Mouse (Mus musculus) forebrain, postnatal 0 days (tissue): Measurements from ENCODE around the gene Nr3c2. TPM values are rescaled to one million over a fixed set of nuclear protein-coding genes. Genes with fewer than 3 reads are reported as not detected.

Source experiments
- ATAC-seq: fragments of 200-750 bp; cut with Nextera tagmentation; 2 replicates; pipeline ENCODE4 v1.8.0; 2017; ENCODE audit warnings: mild to moderate bottlenecking, moderate library complexity
- DNase-seq: peaks from one replicate; pipeline ENCODE4 v3.0.0-alpha.2; 2015
- H3K27ac ChIP-seq: fragments of 300-500 bp; sonication (generic); 2 replicates; pipeline ENCODE4 v1.5.1; 2014; ENCODE audit warnings: low read depth, mild to moderate bottlenecking, antibody characterized with exemption, low read length, moderate library complexity, mixed read lengths
- H3K27me3 ChIP-seq: fragments of 300-500 bp; sonication (generic); 2 replicates; pipeline ENCODE4 v1.6.1; 2014; ENCODE audit warnings: mild to moderate bottlenecking, low read length, mixed read lengths; ENCODE audit not compliant: insufficient read depth
- H3K36me3 ChIP-seq: fragments of 300-500 bp; sonication (generic); 2 replicates; pipeline ENCODE4 v1.6.1; 2014; ENCODE audit warnings: mild to moderate bottlenecking, moderate library complexity; ENCODE audit not compliant: insufficient read depth
- H3K4me1 ChIP-seq: fragments of 300-500 bp; sonication (generic); 2 replicates; pipeline ENCODE4 v1.6.1; 2014; ENCODE audit warnings: antibody characterized with exemption; ENCODE audit not compliant: insufficient read depth
- H3K4me2 ChIP-seq: fragments of 300-500 bp; sonication (generic); 2 replicates; pipeline ENCODE4 v1.6.1; 2014; ENCODE audit warnings: low read depth, mild to moderate bottlenecking, moderate library complexity
- H3K4me3 ChIP-seq: fragments of 300-500 bp; sonication (generic); 2 replicates; pipeline ENCODE4 v1.5.1; 2014; ENCODE audit warnings: low read depth, low read length, mixed read lengths
- H3K9ac ChIP-seq: fragments of 300-500 bp; sonication (generic); 2 replicates; pipeline ENCODE4 v1.6.1; 2014; ENCODE audit warnings: mild to moderate bottlenecking
- H3K9me3 ChIP-seq: fragments of 300-500 bp; sonication (generic); 2 replicates; pipeline ENCODE4 v1.6.1; 2016; ENCODE audit warnings: low read length
- CTCF ChIP-seq: sonication (generic); IDR thresholded peaks from 2 replicates; pipeline ENCODE4 v1.5.1; 2016; ENCODE audit warnings: antibody characterized with exemption, control low read depth, low read depth
- WGBS: fragments of 180-500 bp; shearing (Covaris S2); extraction: QIAGEN DNeasy Blood & Tissue Kit; methylation state at CpG from one replicate; pipeline ENCODE4 v1.1.7; 2014; 5-methylcytosine and 5-hydroxymethylcytosine counted together
- polyA plus RNA-seq: library from polyadenylated mRNA; unstranded; fragments of >200 nt; fragmentation: Nextera tagmentation; extraction: Ambion mirVana; gene quantifications from 2 replicates; pipeline ENCODE4 v1.2.1, GENCODE M21; 2015
- total RNA-seq: library from RNA; depleted of rRNA; stranded (reverse); fragments of >200 nt; gene quantifications from 2 replicates; pipeline ENCODE4 v1.2.3, GENCODE M21; 2014; rRNA removed

Nr3c2 gene
- total RNA-seq (8.0 and 13.4 TPM in 2 replicates), polyA plus RNA-seq (6.4 and 10.4 TPM in 2 replicates)

DNA sequence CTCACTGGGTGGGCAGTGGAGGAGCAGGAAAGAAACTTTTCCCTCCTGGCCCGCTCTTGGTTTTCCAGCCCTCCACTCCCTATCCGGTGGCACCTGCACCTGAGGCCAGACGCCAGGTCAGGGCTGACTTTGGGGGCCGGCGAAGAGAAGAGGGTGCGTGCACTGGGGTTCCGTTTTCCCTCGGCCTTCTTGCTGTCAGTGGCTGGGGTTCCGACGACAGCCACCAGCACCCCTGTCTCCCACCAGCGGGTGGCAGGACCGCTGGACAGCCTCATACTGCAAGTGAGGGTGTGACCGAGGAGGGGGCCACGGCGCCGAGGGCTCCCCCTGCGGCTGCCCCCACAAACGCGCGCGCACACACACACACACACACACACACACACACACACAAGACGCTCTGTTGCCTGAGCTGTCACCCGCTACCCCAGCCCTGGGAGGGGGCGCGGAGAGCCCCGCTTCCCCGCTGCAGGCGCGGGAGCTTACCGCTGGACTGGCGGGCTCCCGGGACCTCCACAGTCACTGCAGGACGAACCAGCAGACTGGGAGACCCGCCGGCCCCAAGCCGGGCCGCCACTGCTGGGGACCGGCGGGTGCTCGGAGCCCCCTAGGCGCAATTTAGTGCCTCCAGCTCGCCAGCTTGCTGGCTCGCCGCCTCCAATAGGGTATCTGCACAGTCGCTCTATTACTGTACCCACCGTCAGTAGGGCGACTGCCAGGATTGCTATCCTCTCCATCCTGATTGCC is at the start of gene Nr3c2:
Gene Nr3c2, plus strand, starts transcription at position 32 of the 744 bp plus-strand sequence.
- H3K4me1 ChIP-seq: 0 out of 2 replicates have a peak, but pooled peaks cover 3% of the 10 kb centered on the region
- DNase-seq: peak; percentile 56
- H3K4me3 ChIP-seq: peak within 1 kb of the TSS; percentile 64
- no peaks in the 10 kb centered on the region for H3K36me3 ChIP-seq
- peak within 1 kb of the TSS; percentile 100 for H3K4me2 ChIP-seq
- peak; percentile 23 for ATAC-seq
- H3K27ac ChIP-seq: peak within 1 kb of the TSS; percentile 29; the same call in 1 of the 2 replicates
- TF ChIP-seq CTCF: peak; percentile 45
- H3K27me3 ChIP-seq: peaks cover 9% of the 10 kb centered on the region
- WGBS: under 1% methylated on average over 46 of the region's 47 CpGs
- H3K9me3 ChIP-seq: no peaks in the 10 kb centered on the region
- peak within 1 kb of the TSS; percentile 59 for H3K9ac ChIP-seq

DNA sequence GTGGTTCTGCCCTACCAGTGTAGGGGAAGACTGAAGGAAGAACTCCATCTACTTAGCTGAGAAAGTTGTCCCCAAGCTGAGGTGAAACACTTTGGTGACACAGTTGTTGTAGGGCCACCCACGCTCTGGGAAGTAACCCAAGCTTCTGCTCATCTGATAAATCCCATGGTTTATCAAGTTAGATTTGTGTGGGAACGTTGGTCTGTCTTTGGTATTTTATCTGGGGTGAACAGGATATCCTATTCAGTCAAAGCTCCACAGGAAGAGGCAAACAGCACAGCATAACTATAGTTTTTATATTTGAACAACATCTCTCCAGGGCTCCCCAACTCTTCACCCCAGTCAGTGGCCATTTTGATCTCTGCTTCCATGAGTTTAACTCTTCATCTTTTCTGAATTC is 40.7 kb upstream of the Nr3c2 start:
- no peaks in the 10 kb centered on the region for H3K27me3 ChIP-seq
- no peak overlapping the region for H3K4me3 ChIP-seq
- no peak overlapping the region for H3K27ac ChIP-seq
- WGBS: 85% methylated on average over 2 of the region's 2 CpGs
- H3K36me3 ChIP-seq: no peaks in the 10 kb centered on the region
- no peak overlapping the region for H3K4me2 ChIP-seq
- no peak for DNase-seq
- no peaks in the 10 kb centered on the region for H3K4me1 ChIP-seq
- no peak for ATAC-seq
- H3K9me3 ChIP-seq: no peaks in the 10 kb centered on the region
- TF ChIP-seq CTCF: no peak
- no peak overlapping the region for H3K9ac ChIP-seq

DNA sequence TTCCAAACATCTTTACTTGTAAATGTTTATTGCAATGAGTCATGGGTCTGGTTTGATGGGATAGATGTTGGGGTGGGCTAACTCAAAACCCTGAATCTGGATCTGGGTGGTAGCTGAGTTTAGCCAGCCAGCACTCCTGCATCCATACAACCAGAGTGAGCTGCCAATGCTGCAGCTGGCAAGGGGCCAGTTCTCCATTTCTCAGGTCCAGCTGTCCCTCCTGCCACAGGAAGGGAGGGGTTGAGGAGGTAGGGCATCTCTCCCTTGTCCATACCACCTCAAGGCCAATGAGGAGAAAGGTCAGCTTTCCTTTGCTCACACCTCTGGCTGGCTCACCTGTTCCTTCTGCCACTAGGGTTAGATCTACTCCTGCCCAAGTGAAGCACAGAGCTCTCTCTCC is 39.5 kb upstream of the Nr3c2 start:
- Histone ChIP-seq H3K9me3 (no peaks in the 10 kb centered on the region), H3K27me3 (no peaks in the 10 kb centered on the region), H3K9ac (no peak overlapping the region), H3K36me3 (no peaks in the 10 kb centered on the region), H3K4me3 (no peak overlapping the region), H3K27ac (no peak overlapping the region), H3K4me1 (no peaks in the 10 kb centered on the region), H3K4me2 (no peak overlapping the region)
- DNase-seq: no peak
- ATAC-seq: no peak
- no peak for TF ChIP-seq CTCF

DNA sequence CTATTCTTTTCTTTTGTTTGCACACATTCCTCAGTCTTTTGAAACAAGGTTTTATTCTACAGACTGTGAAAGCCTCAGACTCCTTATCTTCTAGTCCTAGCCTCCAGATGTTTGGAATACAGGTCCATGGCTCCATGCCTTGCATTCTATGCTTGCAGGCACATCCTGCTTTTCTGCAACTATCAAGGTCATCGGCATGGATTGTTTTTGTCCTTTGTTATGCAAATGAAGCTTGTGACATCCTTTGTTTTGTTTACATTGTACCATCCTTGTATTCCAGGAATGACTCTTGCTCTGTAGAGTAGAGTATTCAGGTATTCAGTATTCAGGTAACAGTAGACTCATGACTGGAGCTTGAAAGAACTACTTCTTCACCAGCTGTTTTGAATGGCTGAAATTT is 36.2 kb upstream of the Nr3c2 start:
- Histone ChIP-seq H3K4me2 (no peak overlapping the region), H3K27me3 (no peaks in the 10 kb centered on the region), H3K4me3 (no peak overlapping the region), H3K4me1 (no peaks in the 10 kb centered on the region), H3K9me3 (no peaks in the 10 kb centered on the region), H3K9ac (no peak overlapping the region), H3K36me3 (no peaks in the 10 kb centered on the region), H3K27ac (no peak overlapping the region)
- ATAC-seq (no peak), DNase-seq (no peak)
- no peak for TF ChIP-seq CTCF
- WGBS: 87% methylated on average over 1 of the region's 1 CpGs

DNA sequence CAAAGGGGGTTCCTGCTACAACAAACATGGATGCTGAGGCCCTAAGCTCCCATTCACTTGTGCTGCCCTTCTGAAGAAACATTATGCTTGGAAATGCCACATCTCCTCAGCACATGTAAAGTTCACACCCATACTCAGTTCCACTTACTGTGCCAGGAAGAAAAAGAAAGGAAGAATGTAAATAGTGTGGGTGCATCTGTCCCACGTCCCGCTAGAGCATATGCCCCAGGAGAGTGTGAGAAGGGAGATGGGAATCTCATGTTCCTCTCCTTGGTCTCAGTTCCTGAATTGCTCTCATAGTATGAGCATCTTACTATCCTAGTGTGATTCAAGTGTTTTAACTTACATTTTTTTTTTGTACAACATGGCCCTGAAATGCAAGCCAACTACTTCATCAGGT is 22.4 kb upstream of the Nr3c2 start:
- no peak for TF ChIP-seq CTCF
- Histone ChIP-seq H3K4me3 (no peak overlapping the region), H3K36me3 (no peaks in the 10 kb centered on the region), H3K9ac (no peak overlapping the region), H3K4me2 (no peak overlapping the region), H3K27ac (no peak overlapping the region), H3K9me3 (no peaks in the 10 kb centered on the region), H3K27me3 (no peaks in the 10 kb centered on the region), H3K4me1 (no peaks in the 10 kb centered on the region)
- DNase-seq (peak; percentile 34), ATAC-seq (peak; percentile 50)
- 71% methylated on average over 2 of the region's 2 CpGs for WGBS

DNA sequence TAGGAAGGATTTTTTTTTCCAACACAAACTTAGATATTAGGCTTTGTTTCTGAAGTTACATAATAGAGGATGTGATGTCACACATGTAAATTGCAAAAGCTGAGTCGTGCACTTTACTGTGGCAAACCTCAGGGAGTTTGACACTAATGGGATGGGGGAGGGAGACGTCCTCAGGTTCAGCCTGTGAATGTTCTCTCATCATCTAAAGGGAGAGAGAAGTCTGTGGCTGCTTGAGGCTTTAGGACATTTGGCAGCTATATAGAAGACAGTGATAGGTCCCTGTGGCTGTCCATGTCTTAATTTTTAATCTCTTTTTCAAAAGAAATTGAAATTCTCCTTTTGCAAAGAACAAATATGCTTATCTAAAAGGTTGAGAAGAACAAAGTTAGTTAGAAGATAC is 2.2 kb upstream of the Nr3c2 start:
- DNase-seq (no peak), ATAC-seq (no peak)
- no peak overlapping the region for H3K4me3 ChIP-seq
- H3K27me3 ChIP-seq: 0 out of 2 replicates have a peak, but pooled peaks cover 3% of the 10 kb centered on the region
- H3K36me3 ChIP-seq: no peaks in the 10 kb centered on the region
- no peak for TF ChIP-seq CTCF
- no peak overlapping the region for H3K9ac ChIP-seq
- 5% methylated on average over 2 of the region's 2 CpGs for WGBS
- H3K9me3 ChIP-seq: no peaks in the 10 kb centered on the region
- no peak overlapping the region for H3K4me2 ChIP-seq
- 0 out of 2 replicates have a peak, but pooled peaks cover 3% of the 10 kb centered on the region for H3K4me1 ChIP-seq
- H3K27ac ChIP-seq: no peak overlapping the region

DNA sequence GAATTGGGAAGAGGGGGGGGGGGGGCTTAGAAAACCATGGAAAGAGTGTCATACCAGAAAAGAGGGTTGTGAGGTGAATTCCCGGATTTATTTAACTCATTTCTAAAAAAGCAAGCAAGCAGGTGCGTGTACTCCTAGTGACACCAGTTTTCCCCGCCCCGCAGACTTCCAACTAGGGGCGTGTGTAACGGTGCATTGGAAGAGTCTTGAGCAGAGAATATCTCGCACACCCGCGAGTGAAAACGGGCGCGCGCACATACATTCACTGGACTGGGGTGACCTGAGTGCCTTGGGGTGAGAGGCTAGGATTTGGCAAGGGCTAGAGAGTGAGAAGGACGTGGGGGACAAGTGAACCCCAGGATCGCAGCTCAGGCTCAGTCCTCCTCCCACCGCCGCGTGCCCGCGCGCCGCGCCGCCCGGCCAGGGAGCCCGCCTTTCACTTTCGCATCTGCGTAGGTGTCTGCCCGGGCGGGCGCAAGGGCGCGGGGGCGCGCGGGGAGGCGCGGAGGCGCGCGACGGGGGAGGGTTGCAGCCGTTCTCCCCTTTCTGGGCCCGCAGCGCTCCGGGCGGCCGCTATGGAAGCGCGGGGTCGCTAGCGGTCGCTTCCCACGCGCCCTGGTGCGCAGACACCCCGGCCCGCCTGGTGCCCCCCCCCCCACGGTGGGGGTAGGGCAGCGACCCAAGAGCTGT is 376 bp upstream of the Nr3c2 start:
- DNase-seq (peak; percentile 74), ATAC-seq (peak; percentile 57)
- Histone ChIP-seq H3K4me2 (peak overlapping the region; percentile 100), H3K4me3 (peak overlapping the region; percentile 64), H3K27me3 (peaks cover 9% of the 10 kb centered on the region), H3K9me3 (no peaks in the 10 kb centered on the region), H3K27ac (0 out of 2 replicates have a peak overlapping the region, but pooled peaks have one; percentile 29), H3K9ac (peak overlapping the region; percentile 59), H3K36me3 (no peaks in the 10 kb centered on the region), H3K4me1 (0 out of 2 replicates have a peak, but pooled peaks cover 3% of the 10 kb centered on the region)
- under 1% methylated on average over 47 of the region's 60 CpGs for WGBS
- no peak for TF ChIP-seq CTCF
